Mouse (Mus musculus): ENCODE data around the gene Tdgf1.

DNA sequence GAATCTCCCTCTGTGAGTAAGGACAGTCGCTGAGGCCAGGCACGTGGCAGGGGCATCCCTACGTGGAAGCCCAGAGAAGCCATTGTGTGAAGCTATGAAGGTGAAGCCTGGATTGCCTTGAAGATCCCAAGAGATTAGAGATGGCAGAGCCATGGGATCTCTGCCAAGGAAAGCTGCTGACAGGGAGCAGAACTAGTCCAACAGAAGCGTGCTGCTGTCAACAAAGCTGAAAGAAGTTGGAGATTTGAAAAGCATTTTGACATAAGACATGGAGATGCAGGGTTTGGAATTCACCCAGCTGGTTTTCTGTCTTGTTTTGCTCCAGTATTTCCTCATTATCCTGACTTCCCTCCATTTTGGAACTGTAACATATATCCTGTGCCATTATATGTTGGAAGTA lies 43.7 kb downstream of the Tdgf1 start:
- TF ChIP-seq CTCF (IDR thresholded peaks at IDR 0.05; ENCODE audit: low read depth): no peak
- TF ChIP-seq EP300 (optimal IDR thresholded peaks at IDR 0.05): no peak
